Mouse (Mus musculus) cerebellum, adult 9-11 months (tissue): ENCODE results near the gene Tpst2.

ENCODE experiments used
- DNase-seq: peaks from one replicate; pipeline ENCODE4 v3.0.0; 2022

Tpst2 gene

DNA sequence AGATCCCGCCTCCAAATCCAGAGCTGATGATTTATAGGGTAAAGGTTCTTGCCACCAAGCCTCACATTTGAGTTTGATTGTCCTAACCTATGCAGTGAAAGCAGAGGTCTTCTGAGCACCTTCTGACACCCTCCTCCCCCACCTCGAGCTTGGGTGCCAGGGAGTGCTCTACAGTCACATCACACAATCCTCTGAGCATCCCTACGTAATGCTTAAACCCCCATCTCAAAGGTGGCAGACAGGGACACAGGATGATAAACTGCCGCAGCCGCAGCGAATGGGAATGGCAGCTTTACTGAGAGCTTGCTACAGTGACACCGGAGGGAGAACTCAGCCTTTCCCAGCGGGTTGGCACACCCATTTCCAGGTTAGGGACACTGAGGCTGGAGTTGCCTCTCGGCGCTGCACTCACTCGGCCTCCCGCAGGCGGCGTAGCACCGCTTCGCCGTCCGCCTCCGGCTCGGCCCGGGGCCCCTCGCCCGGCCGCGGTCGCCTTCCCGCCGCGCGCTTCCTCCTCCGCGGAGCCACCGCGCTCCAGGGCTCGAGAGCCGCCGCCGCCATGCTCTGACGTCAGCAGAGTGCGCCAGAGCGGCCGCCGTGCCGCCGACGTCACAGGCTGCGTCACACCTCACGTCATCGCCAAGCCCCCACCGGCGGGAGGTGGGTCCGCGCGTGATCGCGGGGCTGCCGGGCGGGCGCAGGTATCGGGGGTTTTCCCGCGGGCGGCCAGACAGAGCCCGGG lies 66.1 kb downstream of the Tpst2 start, which contains the start of the genes Srrd and Hps4:
TSS of gene Srrd (minus strand) at position 578 of the 742 bp plus-strand sequence.
TSS of gene Hps4 (plus strand) at position 621 of the 742 bp plus-strand sequence.
- DNase-seq, result peak; percentile 85

DNA sequence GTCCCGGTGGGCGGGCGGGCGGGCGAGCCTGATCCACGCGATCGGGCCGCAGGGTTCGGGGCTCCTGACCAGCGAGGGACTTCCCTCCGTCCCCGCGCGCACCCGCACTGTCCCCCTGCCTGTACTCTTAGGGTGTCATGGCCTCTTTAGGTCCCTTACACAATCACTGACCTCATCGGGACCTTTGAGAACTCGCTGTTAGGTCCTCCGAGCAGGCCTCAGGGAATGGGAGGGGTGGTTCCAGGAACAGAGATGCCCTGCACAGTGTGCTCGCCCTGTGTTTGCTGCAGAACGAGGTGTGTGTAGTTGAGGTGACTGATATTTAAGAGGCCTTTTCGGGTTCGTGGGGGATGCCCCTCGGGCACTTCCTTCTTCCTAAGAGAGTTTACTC lies 66.7 kb downstream of the Tpst2 start:
- DNase-seq, result no peak

DNA sequence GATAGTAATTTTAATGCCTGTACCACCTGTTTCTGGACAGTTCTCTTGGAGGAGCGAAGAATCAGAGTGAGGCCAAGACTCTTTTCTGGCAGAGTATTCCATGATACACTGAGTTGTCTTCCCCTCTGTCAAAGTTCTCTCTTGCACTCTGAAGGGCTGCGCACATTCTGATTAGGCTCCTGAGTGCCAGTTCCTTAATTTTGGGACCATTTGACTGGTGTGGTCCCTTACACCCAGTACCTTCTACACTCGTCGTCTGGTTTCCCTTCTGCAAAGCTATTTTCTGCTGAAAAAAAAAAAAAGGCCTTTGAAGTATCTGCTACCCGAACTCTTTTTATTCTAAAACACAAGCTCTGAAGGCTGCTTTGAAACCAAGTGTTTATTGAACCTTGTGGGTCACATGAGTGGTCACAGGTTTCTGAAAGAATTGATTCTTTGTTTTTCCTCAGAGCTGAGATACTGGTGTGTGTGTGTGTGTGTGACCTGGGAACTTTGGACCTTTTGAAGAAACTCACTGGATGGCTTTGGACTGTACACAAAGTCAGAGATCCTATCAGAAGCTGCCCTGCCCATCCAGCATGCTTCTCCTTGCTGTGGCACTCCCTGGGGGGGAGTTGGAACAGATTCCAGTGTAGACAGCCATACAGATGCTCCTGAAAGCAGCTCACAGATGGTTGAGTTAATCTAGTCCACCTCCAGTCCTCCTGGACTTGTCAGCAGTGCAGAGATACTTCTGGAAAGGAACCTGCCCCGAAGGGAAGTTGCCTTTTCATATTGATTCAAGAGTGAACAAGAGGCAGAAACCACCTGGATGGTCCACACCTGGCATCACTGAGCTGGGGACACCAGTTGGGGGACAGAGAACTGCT lies 67.8 kb downstream of the Tpst2 start:
- DNase-seq, result no peak

DNA sequence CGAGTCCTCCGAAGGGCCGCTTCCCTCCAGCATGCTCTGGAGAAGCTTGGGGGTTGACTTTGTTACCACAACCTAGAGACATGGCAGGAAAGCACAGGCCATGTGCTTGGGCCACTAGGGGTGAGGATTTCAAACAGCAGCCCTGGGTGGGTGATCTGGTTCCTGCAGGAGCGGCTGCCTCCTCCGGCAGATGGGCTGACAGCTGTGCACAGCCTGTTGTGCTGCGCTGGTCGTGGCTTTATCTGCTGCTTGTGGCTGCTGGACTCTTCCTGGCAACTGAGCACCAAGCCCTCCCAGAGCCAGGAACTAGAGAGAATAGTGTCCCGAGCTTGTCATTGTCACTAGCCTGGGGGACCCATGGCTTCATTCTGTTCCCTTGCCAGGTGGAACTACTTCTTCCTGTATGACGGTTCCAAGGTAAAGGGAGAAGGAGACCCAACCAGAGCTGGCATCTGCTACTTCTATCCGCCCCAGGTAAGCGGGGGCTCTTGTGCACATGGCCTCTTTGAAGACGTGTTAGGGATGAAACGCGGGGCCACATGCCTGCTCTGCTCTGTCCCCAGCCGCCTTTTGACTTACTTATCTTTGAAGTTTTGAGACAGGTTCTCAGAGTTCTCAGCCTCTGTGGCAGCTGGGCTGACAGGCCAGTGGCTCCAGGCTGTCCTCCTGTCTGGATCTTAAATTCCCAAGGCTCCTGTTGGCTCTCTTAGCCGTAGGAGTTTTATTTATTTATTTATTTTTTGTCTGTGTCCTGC lies 69.9 kb downstream of the Tpst2 start:
- no peak for DNase-seq

DNA sequence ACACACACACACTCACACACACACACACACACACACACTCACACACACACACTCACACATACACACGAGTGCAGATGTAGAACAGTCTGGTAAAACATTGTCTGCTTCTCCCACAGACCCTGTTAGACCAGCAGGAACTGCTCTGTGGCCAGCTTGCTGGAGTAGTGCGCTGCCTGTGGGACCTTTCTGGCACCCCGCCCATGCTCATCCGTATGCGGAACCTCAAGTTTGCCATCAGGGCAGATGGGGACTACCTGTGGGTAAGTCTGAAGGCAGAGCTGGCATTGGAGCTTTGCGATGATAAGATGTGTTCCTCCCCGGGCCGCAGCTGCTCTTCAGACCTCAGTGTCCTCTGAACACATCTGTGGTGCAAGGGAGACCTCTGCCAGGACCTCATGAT lies 72.7 kb downstream of the Tpst2 start:
- DNase-seq, result no peak

DNA sequence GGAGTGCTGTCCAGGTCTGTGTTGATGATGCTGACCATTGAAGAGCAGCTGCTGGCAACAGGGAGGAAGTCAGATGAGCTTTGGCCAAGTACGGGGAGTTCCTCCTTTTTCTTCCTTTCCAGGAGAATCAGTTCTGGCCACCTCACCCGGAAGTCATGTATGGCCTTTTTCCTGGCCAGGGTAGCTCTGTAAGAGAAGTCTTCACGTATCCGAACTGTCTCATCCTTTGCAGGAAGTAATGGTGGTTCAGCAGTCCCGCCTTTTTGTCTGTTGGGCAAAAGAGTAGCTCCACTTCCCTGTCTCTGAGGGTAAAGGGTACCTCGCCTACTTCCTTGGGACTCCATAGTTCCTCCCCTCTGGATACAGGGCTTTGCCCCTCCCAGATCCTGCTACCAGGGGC lies 79.0 kb downstream of the Tpst2 start:
- no peak for DNase-seq

DNA sequence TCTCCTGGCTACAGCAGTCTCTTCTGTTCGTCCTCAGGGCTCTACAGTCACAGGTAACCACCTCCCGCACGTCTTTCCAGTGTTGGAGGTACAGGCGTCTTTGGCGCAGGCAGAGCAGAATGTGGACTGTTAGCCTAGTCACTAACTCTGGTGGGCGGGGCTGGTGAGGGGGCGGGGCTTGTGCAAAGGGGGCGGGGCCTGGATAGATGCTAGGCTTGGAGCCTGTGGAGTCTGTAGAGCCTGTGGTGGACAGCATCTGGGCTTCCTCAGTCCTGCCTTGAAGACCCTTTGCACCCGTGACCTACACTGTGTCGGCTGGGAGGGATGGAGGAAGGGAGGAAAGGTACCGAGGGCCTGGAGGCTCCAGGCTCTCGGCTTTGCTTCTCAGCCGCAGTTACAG lies 79.4 kb downstream of the Tpst2 start, which contains the start of gene Gm6583:
TSS of gene Gm6583 (minus strand) at position 124 of the 400 bp plus-strand sequence.
- DNase-seq, result no peak

DNA sequence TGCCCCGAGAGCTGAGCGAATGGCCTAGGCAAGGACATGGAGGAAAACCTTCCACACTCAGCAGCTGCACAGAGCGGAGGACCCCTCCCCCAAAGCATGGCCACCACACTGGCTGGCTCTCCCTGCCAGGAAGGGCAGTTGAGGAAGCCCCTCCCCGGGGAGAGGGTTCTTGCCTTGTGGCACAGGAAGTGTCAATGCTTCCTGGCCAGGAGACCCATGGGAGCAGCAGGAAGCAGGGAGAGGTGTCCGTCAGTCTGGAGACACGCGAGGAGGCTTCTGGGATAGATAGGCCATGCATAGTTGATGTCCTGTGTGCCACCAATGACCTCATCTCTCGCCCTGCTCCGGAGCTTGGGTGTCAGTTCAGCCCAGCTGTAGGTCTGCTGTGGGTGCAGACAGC lies 79.8 kb downstream of the Tpst2 start:
- DNase-seq, result no peak

DNA sequence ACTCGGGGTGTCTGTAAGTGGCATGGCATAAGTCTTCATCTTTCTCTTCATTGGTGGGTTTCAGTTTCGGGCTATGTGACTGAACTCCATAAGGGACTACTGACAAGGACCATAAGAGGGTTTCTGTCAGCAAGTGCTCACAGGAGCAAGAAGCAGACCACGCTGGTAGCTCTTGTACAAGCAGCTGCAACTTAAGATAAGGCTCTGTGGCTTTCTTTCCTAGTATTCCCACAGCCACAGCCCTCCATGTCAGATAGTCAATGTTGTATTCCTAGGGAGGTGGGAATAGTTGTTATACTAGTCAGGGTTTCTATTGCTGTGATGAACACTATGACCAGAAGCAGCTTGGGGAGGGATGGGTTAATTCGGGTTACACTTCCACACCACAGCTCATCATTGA lies 83.0 kb downstream of the Tpst2 start:
- no peak for DNase-seq

DNA sequence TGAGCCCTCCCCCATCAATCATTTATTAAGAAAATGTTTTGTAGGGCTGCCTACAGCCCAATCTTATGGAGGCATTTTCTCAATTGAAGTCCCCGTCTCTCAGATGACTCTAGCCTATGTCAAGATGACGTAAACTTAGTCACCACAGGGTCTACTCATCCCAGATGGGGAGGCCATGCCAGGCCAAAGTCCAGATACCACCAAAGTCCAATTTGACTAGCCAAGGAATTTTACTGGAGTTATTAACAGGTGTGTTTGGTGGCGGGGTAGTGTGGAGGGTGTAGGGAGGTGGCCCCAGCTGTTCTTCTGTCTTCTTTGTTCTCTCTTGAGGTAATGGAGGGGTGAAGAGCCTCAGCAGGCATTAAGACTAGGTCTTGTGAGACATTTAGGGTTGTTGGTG lies 83.6 kb downstream of the Tpst2 start:
- no peak for DNase-seq

DNA sequence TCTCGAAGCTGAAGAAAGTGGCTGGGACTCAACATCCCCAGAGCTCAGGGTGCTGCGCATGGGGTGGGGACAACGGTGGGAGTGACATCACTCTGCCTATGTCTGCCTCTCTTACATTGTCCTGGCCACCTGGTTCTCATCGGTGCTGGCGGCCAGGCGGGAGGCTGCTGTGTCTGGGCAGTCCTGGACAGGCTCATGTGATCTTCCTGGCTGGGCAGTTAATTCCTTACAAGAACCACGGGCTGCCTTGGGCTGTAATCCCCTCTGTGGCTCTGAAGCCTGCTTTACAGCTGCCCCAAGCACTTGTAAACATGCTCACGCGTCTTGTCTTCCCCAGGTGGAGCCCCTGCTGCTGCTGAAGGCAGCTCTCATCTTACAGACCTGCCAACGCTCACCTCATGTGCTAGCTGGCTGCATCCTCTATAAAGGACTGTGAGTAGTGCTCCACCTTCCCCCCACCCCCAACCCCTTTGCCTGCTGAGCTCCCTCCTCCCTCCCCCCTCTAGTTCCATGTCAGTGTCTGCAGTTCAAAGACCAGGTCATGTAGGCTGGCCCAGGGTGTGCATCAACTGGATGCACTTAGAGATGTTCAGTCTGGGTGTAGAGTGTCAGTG lies 87.8 kb downstream of the Tpst2 start:
- DNase-seq, result peak; percentile 16
